Mouse (Mus musculus) adrenal gland, postnatal 10 days (tissue): ENCODE results near the gene Tfip11. TPM values are rescaled to one million over a fixed set of nuclear protein-coding genes. Genes with fewer than 3 reads are reported as not detected.

Source experiments
- DNase-seq: peaks from one replicate; pipeline ENCODE4 v3.0.0; 2021; ENCODE audit warnings: mixed read lengths
- total RNA-seq, 2 experiments: library from RNA; stranded (reverse); gene quantifications; 2 replicates each; pipeline ENCODE4 v1.2.3; 2021

The Tfip11 gene
- total RNA-seq, 2 experiments from 2014 or later, result 28.4 to 32.3 TPM

DNA sequence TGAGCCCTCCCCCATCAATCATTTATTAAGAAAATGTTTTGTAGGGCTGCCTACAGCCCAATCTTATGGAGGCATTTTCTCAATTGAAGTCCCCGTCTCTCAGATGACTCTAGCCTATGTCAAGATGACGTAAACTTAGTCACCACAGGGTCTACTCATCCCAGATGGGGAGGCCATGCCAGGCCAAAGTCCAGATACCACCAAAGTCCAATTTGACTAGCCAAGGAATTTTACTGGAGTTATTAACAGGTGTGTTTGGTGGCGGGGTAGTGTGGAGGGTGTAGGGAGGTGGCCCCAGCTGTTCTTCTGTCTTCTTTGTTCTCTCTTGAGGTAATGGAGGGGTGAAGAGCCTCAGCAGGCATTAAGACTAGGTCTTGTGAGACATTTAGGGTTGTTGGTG, 33.9 kb downstream of the Tfip11 start:
- DNase-seq, result no peak

DNA sequence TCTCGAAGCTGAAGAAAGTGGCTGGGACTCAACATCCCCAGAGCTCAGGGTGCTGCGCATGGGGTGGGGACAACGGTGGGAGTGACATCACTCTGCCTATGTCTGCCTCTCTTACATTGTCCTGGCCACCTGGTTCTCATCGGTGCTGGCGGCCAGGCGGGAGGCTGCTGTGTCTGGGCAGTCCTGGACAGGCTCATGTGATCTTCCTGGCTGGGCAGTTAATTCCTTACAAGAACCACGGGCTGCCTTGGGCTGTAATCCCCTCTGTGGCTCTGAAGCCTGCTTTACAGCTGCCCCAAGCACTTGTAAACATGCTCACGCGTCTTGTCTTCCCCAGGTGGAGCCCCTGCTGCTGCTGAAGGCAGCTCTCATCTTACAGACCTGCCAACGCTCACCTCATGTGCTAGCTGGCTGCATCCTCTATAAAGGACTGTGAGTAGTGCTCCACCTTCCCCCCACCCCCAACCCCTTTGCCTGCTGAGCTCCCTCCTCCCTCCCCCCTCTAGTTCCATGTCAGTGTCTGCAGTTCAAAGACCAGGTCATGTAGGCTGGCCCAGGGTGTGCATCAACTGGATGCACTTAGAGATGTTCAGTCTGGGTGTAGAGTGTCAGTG, 38.1 kb downstream of the Tfip11 start:
- no peak for DNase-seq

DNA sequence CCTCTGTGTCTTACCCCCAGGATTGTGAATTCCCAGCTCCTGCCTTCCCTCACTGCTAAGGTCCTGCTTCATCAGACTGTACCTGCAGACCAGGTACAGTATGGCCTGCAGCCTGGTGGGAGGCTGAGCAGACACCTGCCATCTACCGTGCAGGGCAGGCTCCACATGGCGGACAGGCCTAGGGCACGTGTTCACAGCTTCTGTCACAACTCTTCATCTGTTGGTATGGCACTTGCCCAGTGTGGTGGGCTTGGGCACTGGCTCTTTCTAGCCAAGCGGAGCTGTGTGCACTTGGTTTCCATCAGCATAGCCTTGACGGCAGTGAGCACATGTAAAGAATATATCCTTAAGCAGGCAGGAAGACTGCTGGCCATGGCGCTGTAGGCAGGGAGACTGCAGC, 40.7 kb downstream of the Tfip11 start:
- no peak for DNase-seq

DNA sequence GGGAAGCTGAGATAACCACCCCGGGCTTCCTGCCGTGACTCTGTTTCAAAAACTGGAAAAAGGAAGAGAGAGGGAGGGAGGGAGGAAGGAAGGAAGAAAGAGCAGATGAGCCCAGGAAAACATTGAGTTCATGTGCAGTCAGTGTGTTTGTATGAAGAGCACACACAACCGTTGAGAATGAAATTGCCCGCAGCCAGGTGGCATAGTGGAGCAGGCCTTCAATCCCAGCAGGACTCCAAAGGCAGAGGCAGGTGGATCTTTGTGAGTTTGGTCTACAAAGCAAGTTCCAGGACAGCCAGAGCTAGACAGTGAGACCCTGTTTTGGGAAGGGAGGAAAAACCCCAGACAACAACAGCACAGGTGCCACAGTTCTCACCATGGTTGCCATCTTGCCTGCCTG, 41.2 kb downstream of the Tfip11 start:
- no peak for DNase-seq

DNA sequence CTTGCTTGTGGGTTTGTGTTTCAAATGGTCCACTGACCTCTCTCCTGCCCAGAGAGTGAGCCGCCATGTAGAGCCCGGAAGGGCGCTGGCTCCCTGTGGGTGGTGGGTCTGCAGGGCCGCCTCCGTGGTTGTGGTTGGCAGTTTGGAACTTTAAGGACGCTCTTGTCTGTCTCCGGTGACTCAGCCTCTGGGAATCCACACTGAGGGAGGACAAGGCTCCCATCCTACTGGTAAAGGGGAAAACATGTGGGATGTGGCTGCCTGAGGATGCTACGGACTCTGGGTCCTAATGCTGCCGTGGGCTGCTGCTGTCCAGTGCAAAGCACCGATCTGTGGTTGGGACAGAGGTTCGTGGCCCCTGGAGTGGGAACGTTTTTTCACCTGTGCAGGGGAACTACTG, 41.8 kb downstream of the Tfip11 start:
- DNase-seq, result no peak

DNA sequence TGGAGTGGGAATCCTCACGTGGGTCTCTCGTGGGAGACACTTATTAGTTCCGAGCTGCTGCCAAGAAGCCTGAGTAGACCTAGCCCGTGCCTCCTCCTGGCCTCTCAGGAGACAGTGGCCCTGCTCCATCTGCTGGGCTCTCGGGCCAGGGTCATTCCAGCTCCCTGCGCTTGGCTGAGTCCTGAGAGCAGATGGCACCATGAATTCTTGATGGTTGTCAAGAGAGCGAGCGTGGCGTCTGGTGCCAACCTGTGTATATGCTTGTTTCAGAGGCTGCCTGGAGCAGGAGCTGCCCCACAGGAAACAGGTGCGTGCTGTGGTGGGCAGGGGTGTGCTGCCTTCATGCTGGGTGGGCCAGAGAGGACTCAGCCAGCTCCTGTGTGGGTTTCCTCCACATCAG, 42.5 kb downstream of the Tfip11 start:
- DNase-seq, result no peak

DNA sequence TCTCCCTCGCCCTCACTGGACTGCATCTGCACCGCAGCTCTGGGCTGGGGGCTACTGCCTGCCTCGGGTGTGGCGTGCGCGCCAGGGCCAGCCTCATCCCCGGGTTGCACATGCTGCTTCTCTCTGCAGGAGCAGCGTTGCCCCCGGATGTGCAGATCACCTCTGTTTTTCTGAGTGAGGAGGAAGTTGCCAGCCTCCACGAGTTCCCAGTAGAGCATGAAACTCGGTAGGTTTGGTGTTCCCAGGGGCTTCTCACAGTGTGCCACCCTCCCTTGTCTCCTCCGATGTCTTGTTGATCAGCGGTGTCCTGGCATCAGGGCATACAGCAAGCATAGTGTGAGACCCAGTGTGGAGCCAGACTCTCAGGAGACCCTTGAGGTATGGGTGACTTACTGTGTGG, 43.2 kb downstream of the Tfip11 start:
- no peak for DNase-seq

DNA sequence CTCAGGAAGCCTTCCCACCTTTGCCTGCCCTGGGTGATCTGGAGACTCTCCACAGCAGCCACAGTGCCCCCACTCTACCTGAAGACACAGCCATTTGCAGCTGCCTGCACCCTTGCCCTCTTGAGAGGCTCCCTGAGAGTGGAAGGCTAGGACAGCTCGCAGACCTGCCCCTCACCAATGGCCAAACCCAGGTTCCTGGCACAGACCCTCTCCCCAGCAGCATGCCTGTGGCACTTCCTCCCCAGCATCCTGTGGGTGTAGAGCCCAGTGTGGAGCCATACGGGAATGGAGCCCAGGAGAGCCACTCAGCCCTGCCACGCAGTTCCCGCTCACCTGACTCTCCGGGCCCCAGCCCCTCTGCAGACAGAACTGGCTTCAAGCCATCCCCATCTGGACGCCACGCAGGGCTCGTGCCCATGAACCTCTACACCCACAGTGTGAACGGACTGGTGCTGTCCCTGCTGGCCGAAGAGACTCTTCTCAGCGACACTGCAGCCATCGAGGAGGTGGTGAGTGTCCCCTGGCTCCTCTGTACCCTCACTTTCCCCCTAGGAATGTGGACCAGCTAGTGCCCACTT, 44.2 kb downstream of the Tfip11 start:
- DNase-seq, result no peak

DNA sequence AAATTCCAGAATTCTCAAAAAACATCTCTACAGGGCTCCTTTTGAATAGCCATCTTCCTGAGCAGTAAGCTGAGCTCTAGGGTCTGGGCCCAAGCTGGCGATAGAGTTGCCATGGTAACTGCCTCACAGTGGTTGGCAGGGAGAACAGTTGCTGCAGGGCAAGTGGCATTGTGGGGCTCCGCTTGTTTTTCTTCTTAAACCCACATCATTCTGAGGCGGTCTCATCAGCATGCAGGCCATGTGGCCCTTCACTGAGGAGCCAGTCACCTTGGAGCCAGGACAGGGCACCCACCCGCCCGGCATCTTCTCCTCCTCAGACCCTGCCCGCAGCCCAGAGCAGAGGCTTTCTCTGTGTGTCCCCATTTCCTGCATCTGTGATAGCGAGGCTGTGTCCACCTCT, 45.8 kb downstream of the Tfip11 start:
- no peak for DNase-seq

DNA sequence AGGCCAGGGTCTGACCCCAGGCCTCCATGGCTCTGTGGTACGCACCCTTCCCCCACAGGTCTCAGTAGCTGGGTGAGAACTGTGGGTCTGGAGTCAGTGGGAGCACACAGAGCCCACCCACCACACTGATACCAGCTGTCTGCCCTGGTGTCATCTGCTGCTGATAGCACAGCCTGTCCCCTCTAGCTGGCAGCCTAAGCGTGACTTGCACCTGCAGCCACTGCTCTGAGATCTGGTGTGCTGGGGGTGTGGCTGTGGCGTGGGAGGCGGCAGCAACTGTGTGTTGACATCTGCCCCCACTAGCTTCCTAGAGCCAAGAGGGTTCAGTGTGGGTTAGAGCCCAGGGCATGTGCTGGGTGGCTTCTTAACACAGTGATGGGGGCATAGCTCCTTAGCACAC, 50.0 kb downstream of the Tfip11 start:
- no peak for DNase-seq

DNA sequence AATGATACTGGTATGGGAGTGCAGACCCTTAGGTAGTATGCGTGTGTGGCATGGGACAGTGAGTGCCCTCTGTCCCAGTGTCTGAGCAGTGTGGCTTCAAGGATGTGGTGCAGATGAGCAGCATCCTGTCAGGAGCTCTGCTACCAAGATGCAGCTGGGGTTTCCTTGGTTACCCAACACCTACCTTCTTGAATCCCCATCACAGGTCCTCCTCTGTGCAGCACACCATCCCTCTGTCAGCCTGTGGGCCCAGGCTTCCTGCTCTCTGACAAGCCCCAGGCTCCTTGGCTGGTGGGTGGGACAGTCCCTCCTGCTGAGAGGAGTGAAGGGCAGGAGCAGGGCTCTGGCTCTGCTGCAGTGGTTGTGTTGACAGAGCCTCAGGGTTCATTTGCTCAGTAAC, 51.2 kb downstream of the Tfip11 start:
- no peak for DNase-seq

DNA sequence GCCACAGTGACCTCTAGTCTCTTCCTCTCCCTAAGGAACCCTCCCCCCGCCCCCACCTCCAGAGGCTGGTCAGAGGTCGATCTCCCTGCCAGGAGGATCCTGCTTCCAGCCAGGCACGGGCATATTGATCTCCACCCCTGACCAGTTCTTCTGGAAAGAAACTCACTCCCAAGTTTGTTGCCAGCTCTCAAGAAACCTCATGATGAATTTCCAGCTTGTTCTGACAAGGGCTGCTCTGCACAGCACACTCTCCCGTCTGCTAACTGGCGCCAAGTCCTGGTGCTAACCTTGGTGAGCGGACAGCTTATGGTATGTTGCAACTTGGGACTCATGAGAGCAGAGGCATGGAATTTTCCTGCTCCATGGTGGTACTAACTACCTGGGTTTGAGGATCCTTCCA, 52.6 kb downstream of the Tfip11 start:
- DNase-seq, result peak; percentile 81

DNA sequence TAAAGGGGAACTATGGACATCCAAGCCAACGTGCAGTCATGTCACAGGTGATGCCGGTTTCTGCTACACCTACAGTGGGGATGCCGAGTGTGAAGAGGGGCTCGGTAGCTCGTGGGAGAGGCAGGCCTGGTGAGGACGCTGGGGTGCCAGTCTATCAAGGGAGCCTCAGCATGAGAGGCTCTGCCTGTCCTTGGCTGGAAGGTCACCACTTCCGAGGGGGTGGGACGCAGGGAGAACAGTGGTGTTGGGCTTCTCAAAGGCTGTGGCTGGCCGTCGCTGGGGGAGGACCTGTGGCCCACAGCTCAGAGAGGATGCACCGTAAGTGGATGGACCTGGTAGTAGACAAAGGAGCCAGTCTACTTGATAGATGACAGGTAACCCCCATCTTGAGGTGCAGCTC, 55.0 kb downstream of the Tfip11 start:
- peak; percentile 60 for DNase-seq

DNA sequence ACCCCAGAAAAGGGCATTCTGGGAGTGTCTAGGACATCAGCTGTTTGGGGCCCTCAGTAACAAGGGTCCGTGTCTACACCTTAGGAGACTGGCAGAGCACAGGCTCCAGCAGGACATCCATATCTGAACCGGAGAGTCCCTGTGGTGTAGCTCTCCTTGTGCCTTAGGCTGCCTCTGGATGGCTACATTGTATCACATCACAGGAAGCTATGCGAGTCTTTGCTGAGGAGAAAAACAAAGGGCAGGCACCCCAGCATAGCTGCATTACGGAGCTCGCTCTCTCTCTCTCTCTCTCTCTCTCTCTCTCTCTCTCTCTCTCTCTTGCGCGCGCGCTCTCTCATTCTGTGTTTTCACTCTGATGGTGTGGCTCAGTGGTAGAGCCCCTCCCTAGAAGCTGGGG, 55.9 kb downstream of the Tfip11 start:
- DNase-seq, result no peak

DNA sequence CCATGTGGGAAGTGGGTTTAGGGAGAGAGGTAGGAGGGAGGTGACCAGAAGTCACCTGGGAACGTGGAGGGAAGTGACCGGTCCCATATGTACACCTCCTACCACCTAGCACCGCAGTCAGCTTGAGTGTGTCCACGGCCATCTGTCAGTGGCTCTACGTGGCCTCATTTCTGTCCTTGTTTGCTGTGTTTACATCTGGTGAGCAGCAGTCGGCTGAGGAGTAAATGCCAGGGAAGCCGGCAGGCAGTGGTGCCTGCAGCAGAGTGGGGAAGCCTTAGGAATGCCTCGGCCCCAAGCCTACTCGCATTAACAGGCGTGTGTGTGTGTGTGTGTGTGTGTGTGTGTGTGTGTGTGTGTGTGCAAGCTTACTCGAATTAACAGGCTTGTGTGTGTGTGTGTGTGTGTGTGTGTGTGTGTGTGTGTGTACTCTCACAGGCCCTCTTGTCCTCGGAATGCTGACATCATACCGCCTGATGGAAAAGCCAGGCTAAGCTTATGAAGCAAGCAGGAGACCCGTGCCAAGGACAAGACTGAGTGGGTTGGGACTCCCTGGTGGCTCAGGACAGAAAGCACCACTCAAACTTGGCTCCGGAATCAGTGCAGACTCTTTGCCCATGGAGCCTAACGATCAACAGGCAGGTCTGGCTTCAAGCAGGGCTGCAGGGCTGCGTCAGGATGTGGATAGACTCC, 56.6 kb downstream of the Tfip11 start:
- DNase-seq, result peak; percentile 83

DNA sequence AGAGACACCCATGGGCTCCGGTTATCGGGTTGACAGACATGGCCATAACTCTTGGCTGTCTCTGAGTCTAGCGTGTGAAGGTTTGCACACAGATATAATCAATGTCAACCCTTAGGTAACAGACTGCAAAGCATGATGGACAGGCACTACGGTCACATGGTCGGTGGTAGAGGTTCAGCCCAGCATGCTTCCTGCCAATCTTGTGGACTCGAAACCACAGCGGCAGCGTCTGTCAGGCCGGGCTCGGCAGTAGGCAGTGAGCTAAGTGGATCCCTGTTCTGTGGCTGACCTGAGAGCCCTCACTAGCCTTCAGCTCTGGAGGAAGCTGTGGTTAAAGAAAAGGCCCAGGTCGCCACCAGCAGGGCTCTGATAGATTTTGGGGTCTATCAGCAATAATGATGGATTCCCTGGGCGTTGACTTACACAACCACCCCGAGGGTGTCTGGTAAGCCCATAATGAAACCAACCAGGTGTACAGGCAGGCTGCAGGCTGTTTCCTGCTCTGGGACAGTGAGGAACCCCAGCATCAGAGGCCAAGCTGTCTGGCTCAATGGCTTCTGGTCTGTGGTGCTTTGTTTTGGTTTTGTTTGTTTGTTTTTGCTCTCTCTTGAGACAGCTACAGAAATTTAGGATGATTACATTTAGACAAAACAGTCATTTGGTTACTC, 58.8 kb downstream of the Tfip11 start:
- DNase-seq, result no peak

DNA sequence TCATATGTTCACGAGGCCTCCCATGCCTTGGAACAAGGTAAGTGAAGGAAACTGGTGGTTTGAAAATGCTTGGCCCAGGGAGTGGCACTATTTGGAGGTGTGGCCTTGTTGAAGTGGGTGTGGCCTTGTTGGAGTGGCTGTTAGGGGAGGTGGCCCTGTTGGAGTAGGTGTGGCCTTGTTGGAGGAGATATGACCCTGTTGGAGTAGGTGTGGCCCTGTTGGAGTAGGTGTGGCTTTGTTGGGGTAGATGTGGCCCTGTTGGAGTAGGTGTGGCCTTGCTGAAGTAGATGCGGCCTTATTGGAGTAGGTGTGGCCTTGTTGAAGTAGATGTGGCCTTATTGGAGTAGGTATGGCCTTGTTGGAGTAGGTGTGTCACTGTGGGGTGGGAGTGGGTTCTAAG, 59.8 kb downstream of the Tfip11 start:
- no peak for DNase-seq

Other genes with a start within 250 kb of the Tfip11 start
- gene Cryba4, start 73.8 kb upstream of the Tfip11 start, total RNA-seq, result 10 to 100 TPM in 1 of 2 experiments, 1 to 10 TPM in 1; 7.9 to 17.4 TPM
- 1 to 10 TPM; 1.4 to 2.2 TPM for gene Crybb1, start 70.5 kb upstream of the Tfip11 start, total RNA-seq
- gene Tpst2, start 49.7 kb upstream of the Tfip11 start, total RNA-seq, result 100 to 1,000 TPM; 116 to 169 TPM
- 10 to 100 TPM; 15.7 to 25.8 TPM for gene Srrd, start 16.7 kb downstream of the Tfip11 start, total RNA-seq
- 10 to 100 TPM; 25.7 to 29.6 TPM for gene Hps4, start 16.7 kb downstream of the Tfip11 start, total RNA-seq
- gene Gm6583, start 29.7 kb downstream of the Tfip11 start, total RNA-seq, result under 1 TPM; 0.15 to 0.18 TPM
- 1 to 10 TPM; 3.4 to 4.8 TPM for gene Asphd2, start 68.5 kb downstream of the Tfip11 start, total RNA-seq
- not detected for gene Gm6588, start 123.1 kb downstream of the Tfip11 start, total RNA-seq